Mouse (Mus musculus) heart, postnatal 14 days (tissue): ENCODE results near the gene Pgap3. TPM values are rescaled to one million over a fixed set of nuclear protein-coding genes. Genes with fewer than 3 reads are reported as not detected.

Experiments used
- DNase-seq, 2 experiments: peaks; one replicate each; pipeline ENCODE4 v3.0.0; 2021 to 2022
- intact Hi-C: fragments of 180-260 bp; cut with DNase I; formaldehyde crosslinking; loops from one replicate; pipeline ENCODE4 v1.15.1; 2025
- total RNA-seq, 2 experiments: library from RNA; stranded (reverse); gene quantifications; 2 replicates each; pipeline ENCODE4 v1.2.3; 2021

Gene Pgap3
- total RNA-seq, 2 experiments from 2014 or later = 11.7 to 11.9 TPM

DNA sequence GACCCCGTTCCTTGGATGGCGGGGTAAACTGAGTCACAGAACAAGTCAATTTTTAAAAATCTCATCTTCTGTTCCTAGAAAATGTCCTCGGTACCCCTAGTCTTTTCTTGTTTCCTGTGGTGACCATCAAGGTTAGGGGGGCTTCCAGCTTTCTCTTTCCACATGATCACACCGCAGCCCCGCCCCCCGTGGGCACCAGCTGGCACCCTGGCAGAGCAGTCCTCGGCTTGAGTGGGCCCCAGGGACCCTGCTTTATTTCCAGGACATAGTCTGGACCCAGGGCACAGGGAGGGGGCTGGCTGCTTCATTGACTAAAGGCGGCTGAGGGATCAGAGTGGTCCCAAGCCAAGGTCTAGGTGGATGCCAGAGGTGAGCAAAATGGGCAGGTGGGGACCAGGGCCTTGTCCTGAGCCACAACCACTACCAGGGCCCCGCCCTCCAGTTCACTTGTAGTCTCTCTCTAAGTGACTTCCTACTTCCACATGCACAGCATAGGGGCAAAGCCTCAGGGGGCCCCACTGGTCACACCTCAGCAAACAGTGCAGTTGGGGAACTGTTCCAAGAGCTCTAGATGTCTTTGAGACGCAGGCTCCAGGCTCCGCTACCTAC lies 60.5 kb downstream of the Pgap3 start:
- intact Hi-C loops = no loop called here
- no peak for DNase-seq

DNA sequence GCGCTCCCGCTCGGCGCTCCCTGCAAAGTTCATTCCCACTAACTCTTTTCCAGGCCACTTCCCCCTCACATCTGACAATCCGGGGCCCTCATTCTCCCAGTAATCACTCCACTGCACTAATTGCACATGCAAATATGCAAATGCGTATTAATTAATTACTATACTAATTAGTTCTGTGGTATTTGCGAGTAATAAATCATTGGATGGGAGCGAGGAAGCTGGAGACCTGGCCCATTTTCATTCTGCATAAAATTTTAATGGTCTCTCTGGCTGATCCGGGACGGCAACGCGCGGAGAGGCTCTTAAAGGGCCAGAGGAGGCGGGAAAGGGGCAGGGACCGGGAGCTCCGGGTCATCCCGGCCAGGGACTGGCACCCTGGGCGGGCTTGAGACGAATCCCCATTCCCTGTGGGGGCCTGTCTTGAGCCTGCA lies 61.2 kb downstream of the Pgap3 start:
- intact Hi-C loops = no loop called here

More for the DNA sequence above, 61.2 kb downstream of the Pgap3 start:
- no peak for DNase-seq

Other genes starting within 250 kb of the Pgap3 start
- 10 to 100 TPM; 38.0 to 42.9 TPM for gene Med1, start 207.2 kb downstream of the Pgap3 start, total RNA-seq
- 10 to 100 TPM; 26.3 to 27.6 TPM for gene Cdk12, start 197.4 kb downstream of the Pgap3 start, total RNA-seq
- gene Neurod2, start 70.8 kb downstream of the Pgap3 start, total RNA-seq = not detected
- 1 to 10 TPM; 1.8 to 3.0 TPM for gene Ppp1r1b, start 52.1 kb downstream of the Pgap3 start, total RNA-seq
- gene Stard3, start 42.1 kb downstream of the Pgap3 start, total RNA-seq = 10 to 100 TPM; 21.7 to 23.3 TPM
- 100 to 1,000 TPM; 841 to 967 TPM for gene Tcap, start 16.7 kb downstream of the Pgap3 start, total RNA-seq
- gene Pnmt, start 14.0 kb downstream of the Pgap3 start, total RNA-seq = under 1 TPM; 0.41 to 0.61 TPM
- gene Erbb2, start 12.0 kb upstream of the Pgap3 start, total RNA-seq = 10 to 100 TPM; 11.3 TPM
- 10 to 100 TPM; 44.6 to 52.6 TPM for gene Mien1, start 38.5 kb upstream of the Pgap3 start, total RNA-seq
- under 1 TPM in 1 of 2 experiments, not detected in 1; 0.36 TPM for gene Grb7, start 45.9 kb upstream of the Pgap3 start, total RNA-seq
- 1 to 10 TPM in 1 of 2 experiments, under 1 TPM in 1; 0.81 to 5.4 TPM for gene Ikzf3, start 145.5 kb upstream of the Pgap3 start, total RNA-seq
- gene Zpbp2, start 150.6 kb upstream of the Pgap3 start, total RNA-seq = not detected
- gene Ormdl3, start 186.9 kb upstream of the Pgap3 start, total RNA-seq = 10 to 100 TPM; 35.0 to 37.1 TPM
- gene Lrrc3c, start 197.8 kb upstream of the Pgap3 start, total RNA-seq = not detected
- gene Gm12355, start 225.2 kb upstream of the Pgap3 start, total RNA-seq = 10 to 100 TPM in 1 of 2 experiments, 1 to 10 TPM in 1; 8.8 to 12.9 TPM
- gene Gsdma3, start 225.9 kb upstream of the Pgap3 start, total RNA-seq = 1 to 10 TPM; 4.4 to 4.5 TPM
- gene Gsdma2, start 246.3 kb upstream of the Pgap3 start, total RNA-seq = under 1 TPM; 0.22 to 0.50 TPM